In the genomic region with DNA sequence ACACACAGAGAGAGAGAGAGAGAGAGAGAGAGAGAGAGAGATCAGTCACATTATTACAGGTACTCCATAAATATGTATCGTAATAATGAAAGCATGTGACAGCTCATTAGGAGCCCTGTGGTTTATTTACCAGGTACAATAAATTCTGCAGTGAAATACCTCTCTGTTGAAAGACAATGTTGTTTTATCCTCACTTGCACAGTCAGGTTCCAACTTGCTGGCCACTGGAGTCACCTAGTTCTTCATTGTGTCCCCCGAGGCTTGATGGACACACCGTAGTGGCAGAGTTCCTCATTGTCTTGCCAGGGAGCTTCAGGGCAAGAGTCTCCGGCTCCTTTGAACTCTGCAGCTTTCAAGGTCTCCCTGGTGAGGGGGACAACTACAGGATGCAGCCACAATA, we compare ENCODE assay signal across 20 mouse cellular contexts.
DNase-seq lines count a peak whose midpoint lies in the region; ATAC-seq lines count a peak whose summit lies in the region.
"Had no signal": no experiment of that assay in that cellular context is flagged by ENCODE, and none has a peak within 500 bp of the region (broad histone marks: within the 10 kb centered on the region; RNA-seq: fewer than 3 reads in every experiment).

No protein-coding gene starts in this region.

- no peak overlapping the region for H3K27ac ChIP-seq in midbrain, embryonic 14.5 days (replicated peaks; ENCODE audit: low read depth, low read length)
- H3K27ac ChIP-seq in midbrain, embryonic 11.5 days (ENCODE audit: low read depth, low read length): no peak overlapping the region

- WGBS in midbrain, embryonic 14.5 days: 70% methylated on average over 4 of the region's 4 CpGs
- WGBS in midbrain, embryonic 11.5 days: 78% methylated on average over 4 of the region's 4 CpGs

- H3K9ac ChIP-seq in midbrain, embryonic 14.5 days (replicated peaks; ENCODE audit: low read length): no peak overlapping the region
- H3K9ac ChIP-seq in midbrain, embryonic 11.5 days (ENCODE audit: low read length): no peak overlapping the region

- H3K27me3 ChIP-seq in midbrain, embryonic 14.5 days (ENCODE audit: control insufficient read depth, insufficient read depth, low read length): no peaks in the 10 kb centered on the region
- H3K27me3 ChIP-seq in midbrain, embryonic 11.5 days (ENCODE audit: control insufficient read depth, insufficient read depth, low read length): no peaks in the 10 kb centered on the region

- intact Hi-C loops in left cerebral cortex, postnatal 36 days (cut with DNase I): no loop called here

- peak; percentile 23 for DNase-seq in midbrain, embryonic 14.5 days
- no peak for DNase-seq in midbrain, embryonic 11.5 days (ENCODE audit: low spot score, missing footprints)
- DNase-seq in fat pad, adult 2 months (ENCODE audit: extremely low read depth, low read depth, low spot score): peak; percentile 92
- peak; percentile 90 for DNase-seq in gonadal fat pad, adult 2 months (ENCODE audit: low read depth)
- no peak for DNase-seq in left cerebral cortex, postnatal 36 days (ENCODE audit: low spot score in 2 of 2)
- no peak for DNase-seq in spleen, adult 12 weeks (ENCODE audit: low spot score)
- DNase-seq: adrenal gland, adult 2 months; adrenal gland, adult 8-10 months; adrenal gland, postnatal 10 days; adrenal gland, postnatal 14 days; adrenal gland, postnatal 25 days; adrenal gland, postnatal 36 days; B cell, adult 2 months; cerebellum, adult 11 months; cerebellum, adult 11-12 months; cerebellum, adult 18-20 months had no signal

- H3K9me3 ChIP-seq in midbrain, embryonic 14.5 days (ENCODE audit: control insufficient read depth, low read length): no peaks in the 10 kb centered on the region
- no peaks in the 10 kb centered on the region for H3K9me3 ChIP-seq in midbrain, embryonic 11.5 days (ENCODE audit: control insufficient read depth, low read length)
- H3K9me3 ChIP-seq: G1E had no signal

- no peak for ATAC-seq in midbrain, embryonic 14.5 days (ENCODE audit: low FRiP score, low TSS enrichment)
- no peak for ATAC-seq in midbrain, embryonic 11.5 days (ENCODE audit: low FRiP score)
- ATAC-seq: activated CD4-positive, CD25-positive, alpha-beta regulatory T cell, adult 4 months; CD4-positive, CD25-positive, alpha-beta regulatory T cell, adult 4 months; Patski had no signal

- peaks cover 25% of the 10 kb centered on the region for H3K4me1 ChIP-seq in midbrain, embryonic 14.5 days (ENCODE audit: control insufficient read depth, insufficient read depth, low read length)
- peaks cover 14% of the 10 kb centered on the region for H3K4me1 ChIP-seq in midbrain, embryonic 11.5 days (ENCODE audit: control insufficient read depth, insufficient read depth, low read length)

- no peak overlapping the region for H3K4me2 ChIP-seq in midbrain, embryonic 14.5 days (ENCODE audit: low read length)
- no peak overlapping the region for H3K4me2 ChIP-seq in midbrain, embryonic 11.5 days

- no peaks in the 10 kb centered on the region for H3K36me3 ChIP-seq in midbrain, embryonic 14.5 days (ENCODE audit: control insufficient read depth, insufficient read depth, low read length)
- no peaks in the 10 kb centered on the region for H3K36me3 ChIP-seq in midbrain, embryonic 11.5 days (ENCODE audit: control insufficient read depth, insufficient read depth, low read length)
- H3K36me3 ChIP-seq: G1E had no signal

- no peak overlapping the region for H3K4me3 ChIP-seq in midbrain, embryonic 14.5 days (replicated peaks; ENCODE audit: low read depth, low read length)
- H3K4me3 ChIP-seq in midbrain, embryonic 11.5 days (ENCODE audit: low read depth, low read length): no peak overlapping the region

Comparison
In these comparisons a context has a peak if more than half of its experiments do, and no peak if none do; other contexts are left out.
1. DNase-seq: peak in midbrain, embryonic 14.5 days (single experiment), fat pad, adult 2 months (single experiment) and gonadal fat pad, adult 2 months (single experiment); none in midbrain, embryonic 11.5 days (single experiment), left cerebral cortex, postnatal 36 days (0 of 2) and spleen, adult 12 weeks (single experiment).